Mouse (Mus musculus) c-Kit-positive CD71-negative TER-119-negative erythroid progenitor cells, embryonic 14.5 days (primary cell): ENCODE measurements around the gene Nmnat3.

ENCODE experiments used
- DNase-seq: peaks from one replicate; pipeline ENCODE4 v3.0.0-alpha.2; 2013; ENCODE audit warnings: low read depth

The Nmnat3 gene

DNA sequence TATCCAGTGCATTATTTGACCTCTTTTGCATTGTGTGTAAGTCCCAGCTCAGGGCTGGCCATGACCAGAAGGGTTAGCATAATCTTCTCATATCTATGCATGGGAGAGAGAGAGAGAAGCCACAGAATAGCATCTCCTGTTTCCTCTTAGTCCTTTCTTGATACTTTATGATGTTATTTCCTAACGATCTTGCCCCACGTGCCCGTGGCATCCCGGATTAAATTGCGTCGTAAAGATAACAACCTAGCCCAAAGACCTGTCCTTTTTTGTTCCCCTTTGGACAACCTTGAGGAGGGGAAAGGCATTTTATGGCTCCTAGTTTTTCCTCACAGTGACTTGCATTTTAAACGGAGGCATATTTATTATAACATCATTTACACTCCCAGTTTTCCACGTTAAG, 78.8 kb downstream of the Nmnat3 start:
- DNase-seq: no peak

DNA sequence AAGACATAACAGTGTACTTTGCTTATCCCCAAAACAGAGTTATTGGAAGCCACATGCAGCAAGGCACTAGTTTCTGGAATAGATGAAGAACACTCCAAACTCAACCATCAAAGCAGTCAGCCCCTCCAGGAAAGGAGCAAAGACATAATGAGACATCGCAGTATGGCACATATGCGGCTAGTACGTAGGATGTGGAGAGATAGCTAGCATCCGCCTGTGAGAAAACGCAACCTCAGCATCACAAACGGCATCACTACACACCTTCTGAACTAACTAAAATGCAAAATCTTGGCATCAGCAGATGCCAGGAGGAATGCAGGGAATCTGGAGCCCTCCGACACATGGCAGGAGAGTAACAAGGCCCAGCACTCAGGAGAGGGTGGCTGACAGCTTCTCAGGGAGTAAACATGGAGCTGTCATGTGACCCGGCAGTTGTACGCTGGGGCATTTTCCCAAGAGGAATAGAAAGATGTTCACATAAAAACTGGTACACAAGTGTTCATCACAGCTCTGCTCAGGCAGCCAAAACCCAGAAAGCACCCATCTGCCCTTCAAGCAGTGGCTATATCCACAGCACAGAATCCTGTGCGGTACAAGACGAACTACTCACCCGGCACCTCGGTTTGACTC, 80.2 kb downstream of the Nmnat3 start:
- DNase-seq: no peak

DNA sequence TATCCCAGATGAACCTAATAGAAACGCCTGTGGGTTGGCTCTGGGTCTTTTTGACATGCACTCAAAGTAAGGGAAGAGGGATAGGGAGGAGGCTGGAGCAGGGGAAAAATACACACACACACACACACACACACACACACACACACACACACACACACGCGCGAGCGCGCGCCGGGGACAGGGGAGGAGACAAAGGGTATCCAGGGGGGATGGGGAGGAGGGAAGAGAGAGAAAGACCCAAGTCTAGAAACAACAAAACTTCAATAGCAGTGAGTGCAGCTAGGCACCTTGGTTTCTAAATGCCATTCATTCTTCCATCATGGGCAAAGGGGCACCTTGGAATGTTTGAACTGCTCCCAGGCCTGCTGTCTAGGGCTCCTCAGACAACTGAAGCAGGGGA, 82.5 kb downstream of the Nmnat3 start:
- DNase-seq: no peak

GRCm38 (mm10) chr9:98373358-98373757, 86.1 kb downstream of the Nmnat3 start:
- no peak for DNase-seq

DNA sequence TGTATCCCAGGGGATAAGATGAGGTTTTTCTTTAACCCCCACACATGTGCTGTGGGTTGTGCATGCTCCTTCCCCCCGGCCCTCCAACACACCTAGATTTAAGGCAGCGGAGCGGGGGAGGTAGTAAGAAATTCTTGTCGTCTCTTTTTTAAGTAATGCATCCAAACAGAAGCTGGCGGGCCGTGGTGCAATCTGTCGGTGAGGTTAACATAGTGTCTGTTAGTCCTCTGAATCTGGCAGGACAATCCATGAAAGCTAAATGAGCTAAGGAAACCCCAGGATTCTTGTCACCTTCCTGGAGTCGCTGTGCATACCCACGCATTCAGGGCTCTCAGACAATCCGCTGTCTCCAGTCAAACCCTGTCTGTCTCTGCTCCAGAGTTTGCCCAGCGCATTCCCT, 87.7 kb downstream of the Nmnat3 start:
- no peak for DNase-seq

- DNase-seq: no peak
Measured at GRCm38 (mm10) chr9:98375329-98376170, 88.3 kb downstream of the Nmnat3 start.

- DNase-seq: no peak
Measured at GRCm38 (mm10) chr9:98379736-98380135, 92.5 kb downstream of the Nmnat3 start.

DNA sequence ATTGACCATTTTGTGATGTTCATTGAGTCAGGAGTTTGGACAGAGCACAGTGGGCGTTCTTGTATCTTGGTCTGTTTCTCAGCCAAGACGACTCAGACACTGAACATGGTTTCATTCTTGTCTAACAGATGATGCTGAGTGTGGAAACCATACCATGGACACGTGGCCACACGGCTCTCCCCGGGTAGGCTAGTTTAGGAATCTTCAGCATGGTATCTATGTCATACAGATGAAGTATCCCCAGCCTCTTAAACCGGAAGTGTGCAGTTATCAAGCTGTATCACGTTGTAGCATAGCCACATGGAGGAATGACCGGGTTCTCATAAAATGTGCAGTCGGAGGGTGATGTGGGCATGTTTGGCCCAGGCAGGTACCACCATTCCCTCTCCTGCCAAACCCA, 93.4 kb downstream of the Nmnat3 start:
- no peak for DNase-seq

GRCm38 (mm10) chr9:98387741-98388632, 100.8 kb downstream of the Nmnat3 start:
- no peak for DNase-seq

DNA sequence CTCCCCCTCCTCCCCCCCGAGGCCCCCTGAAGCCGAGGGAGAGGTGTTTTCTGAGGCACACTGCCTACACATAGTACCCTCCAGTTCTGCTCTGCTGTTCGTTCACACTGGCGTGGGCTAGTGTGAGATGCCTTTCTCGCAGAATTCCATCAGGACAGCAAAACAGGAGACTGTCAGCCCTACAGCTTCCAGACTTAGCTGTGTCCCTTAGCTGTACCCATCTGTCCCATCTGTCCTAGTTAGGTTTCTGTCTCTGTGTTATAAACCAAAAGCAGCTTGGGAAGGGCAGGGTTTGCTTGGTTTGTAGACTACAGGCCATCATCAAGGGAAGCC, 101.4 kb downstream of the Nmnat3 start:
- DNase-seq: no peak

DNA sequence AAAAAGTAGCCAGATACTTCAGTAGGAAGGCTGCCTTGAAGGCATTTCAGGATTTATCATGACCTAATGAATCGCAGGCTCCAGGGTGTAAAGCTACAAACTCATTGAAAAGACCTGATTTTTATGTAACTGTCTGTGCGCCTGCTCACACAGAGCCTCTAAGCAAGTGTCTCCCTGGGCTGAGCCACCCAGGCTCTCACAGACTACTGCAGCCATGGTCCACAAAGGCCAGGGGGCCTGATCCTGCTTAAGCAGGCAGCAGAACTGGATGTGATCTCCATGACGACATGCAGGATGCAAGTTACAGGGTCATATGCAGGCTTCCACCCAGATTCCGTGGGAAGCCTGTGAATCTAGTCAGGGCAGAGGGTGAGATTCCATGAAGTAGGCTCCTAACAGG, 106.3 kb downstream of the Nmnat3 start:
- DNase-seq: no peak

DNA sequence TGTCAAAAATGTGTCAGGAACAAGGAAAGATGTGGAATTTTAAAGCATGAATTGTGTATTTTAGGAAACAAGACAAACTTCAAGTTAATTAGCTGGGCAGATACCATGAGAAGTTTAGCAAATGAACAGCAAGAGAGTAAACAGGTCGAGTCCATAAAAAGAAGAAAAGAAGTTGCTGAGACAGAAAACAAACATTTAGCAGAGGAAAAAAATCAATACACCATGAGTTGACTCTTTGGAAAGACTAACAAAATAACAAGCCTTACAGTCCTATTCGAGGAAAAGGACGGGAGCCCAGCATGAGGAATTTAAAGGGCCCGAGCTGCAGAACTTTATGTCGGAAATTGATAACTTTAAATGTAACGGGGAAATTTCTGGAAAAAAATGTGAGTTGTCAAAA, 110.0 kb downstream of the Nmnat3 start:
- DNase-seq: no peak

- DNase-seq: no peak
Measured at GRCm38 (mm10) chr9:98397866-98398265, 110.6 kb downstream of the Nmnat3 start.

DNA sequence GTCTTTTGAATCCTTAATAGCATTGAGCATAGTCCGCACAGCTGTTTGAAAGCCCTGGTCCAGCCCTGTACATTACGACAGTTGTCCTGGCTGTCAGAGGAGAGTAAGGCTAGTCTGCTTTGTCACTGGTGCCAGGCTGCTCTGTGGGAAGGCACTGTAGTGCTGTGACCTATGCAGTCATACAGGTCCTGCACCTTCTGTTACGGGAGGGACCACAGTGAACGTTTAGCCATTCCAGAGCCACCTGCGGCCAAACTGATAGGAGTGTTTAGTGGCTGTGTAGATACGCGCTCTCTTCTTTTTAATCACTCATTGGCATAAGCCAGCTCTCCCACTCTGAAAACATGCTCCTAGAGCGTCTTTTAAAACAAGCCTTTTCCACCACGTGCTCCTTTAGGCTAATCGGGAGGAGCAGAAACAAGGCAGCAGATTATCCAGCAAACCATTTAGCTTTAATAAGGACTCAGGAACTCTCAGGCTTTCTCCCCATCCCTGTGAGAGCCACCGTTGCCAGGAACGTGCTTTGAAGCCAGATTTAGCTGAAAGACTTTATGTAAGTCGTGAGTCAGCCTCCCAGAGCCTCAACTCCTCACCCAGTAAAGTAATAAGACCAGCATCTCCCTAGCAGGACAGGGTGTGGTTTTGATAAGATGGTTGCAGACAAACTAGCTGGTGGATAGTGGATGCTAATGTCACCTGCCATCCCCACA, 113.1 kb downstream of the Nmnat3 start:
- no peak for DNase-seq

- no peak for DNase-seq
Measured at GRCm38 (mm10) chr9:98401611-98402010, 114.4 kb downstream of the Nmnat3 start.

GRCm38 (mm10) chr9:98407771-98408170, 120.5 kb downstream of the Nmnat3 start:
- DNase-seq: no peak

DNA sequence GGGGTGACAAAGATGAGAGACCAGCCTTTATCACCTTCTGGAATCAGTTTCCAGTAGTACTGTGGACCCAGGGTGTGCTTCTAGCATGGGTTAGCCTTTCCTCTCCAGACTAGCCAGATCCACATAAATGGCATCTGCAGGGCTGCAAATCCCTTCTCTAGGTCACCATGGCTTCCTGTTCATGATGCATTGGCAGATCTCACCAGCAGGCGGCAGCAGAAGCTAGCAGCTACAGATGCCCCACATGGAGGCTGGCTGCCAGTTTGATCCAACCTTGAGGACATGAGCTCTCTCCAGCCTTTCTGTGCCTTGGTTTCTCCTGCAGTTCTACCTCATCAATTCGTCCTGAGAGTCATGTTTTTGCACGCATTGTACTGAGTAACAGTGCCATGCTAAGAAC, 121.9 kb downstream of the Nmnat3 start:
- DNase-seq: peak; percentile 35

GRCm38 (mm10) chr9:98415427-98415826, 128.2 kb downstream of the Nmnat3 start:
- no peak for DNase-seq

DNA sequence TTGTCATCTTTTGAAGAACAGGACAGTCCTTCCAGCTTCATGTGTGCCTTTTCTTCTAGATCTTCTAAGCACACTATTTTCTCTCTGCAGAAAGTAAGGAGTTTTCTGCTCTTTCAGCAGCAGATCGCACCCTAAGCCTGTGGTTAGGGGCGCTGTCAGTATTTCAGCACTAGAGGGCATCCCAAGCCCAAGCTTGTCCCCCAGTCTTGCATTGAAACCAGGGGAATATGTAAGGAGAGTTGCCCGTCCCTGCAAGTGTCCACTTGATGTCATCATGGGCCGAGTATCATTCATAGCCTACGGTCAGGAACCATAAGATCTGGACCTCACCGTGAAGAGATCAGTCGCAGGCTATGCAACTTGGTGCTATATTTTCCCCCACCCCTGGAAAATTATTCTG, 130.7 kb downstream of the Nmnat3 start:
- DNase-seq: no peak

DNA sequence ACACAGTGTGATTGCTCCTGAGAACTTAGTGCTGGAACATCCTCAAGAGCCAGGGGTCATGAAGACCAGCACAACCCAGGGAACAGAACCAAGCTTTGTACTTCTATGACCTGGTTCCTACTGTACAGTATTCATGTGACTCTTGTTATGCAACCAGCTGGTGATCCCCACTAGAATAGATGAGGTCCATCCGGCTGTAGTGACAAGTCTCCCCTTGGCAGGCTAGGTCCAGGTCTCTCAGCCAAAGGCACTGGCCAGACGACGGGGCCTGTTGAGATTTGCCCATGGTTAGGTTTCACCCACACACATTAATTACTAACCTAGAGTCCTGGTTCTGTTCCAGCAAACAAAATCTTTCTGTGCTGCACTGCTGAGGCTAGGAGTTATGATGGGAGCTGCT, 131.1 kb downstream of the Nmnat3 start:
- no peak for DNase-seq

DNA sequence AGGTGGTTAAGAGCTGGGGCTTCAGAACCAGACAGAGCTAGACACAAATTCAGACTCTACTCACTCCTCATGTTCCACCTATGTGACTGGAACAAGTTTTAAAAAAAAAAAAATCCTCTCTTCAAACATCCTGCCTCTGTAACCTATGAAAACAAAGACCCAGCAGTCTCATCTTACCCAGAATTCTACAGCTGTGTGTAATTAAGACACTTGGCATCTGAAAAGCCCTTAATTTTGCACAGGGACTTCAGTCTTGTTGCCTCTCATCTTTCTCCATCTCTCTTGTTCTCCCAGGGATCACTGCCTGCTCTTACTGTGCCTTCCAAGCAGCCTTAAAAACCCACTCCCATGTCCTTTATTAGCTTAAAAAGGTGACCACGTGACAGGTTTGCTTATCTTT, 133.4 kb downstream of the Nmnat3 start:
- DNase-seq: no peak

GRCm38 (mm10) chr9:98421903-98422302, 134.7 kb downstream of the Nmnat3 start:
- DNase-seq: no peak
